In genomic region chr12:32444770-32445169, GRCm38 (mm10) we compare ENCODE assay signal across 21 mouse cellular contexts.
"Had no signal": no experiment of that assay in that cellular context is flagged by ENCODE, and none has a peak within 500 bp of the region (broad histone marks: within the 10 kb centered on the region; RNA-seq: fewer than 3 reads in every experiment).

No protein-coding gene starts in this region.

- H3K9ac ChIP-seq: forebrain, postnatal 0 days; heart, embryonic 13.5 days; heart, embryonic 15.5 days; hindbrain, embryonic 13.5 days; hindbrain, embryonic 15.5 days; limb, embryonic 13.5 days; limb, embryonic 15.5 days; liver, embryonic 12.5 days; liver, embryonic 14.5 days had no signal

- H3K4me2 ChIP-seq: heart, embryonic 11.5 days; heart, embryonic 13.5 days; heart, embryonic 15.5 days; hindbrain, embryonic 13.5 days; hindbrain, embryonic 15.5 days; limb, embryonic 13.5 days; limb, embryonic 15.5 days; liver, embryonic 12.5 days had no signal

- ATAC-seq: forebrain, postnatal 0 days; hindbrain, postnatal 0 days; liver, embryonic 12.5 days had no signal

- H3K4me1 ChIP-seq: heart, embryonic 13.5 days; heart, embryonic 15.5 days; hindbrain, embryonic 13.5 days; hindbrain, embryonic 15.5 days; limb, embryonic 13.5 days; limb, embryonic 15.5 days; liver, embryonic 12.5 days had no signal

- DNase-seq: forebrain, postnatal 0 days; gastrocnemius, postnatal 36 days; heart, adult 11 months; heart, adult 2 months; heart, postnatal 14 days; heart, postnatal 36 days; kidney, postnatal 14 days; kidney, postnatal 4 days; layer of hippocampus, postnatal 36 days; left cerebral cortex, postnatal 4 days had no signal

- H3K4me3 ChIP-seq: heart, adult 2 months; heart, embryonic 13.5 days; heart, embryonic 15.5 days; hindbrain, embryonic 13.5 days; hindbrain, embryonic 15.5 days; layer of hippocampus, adult 2 months; limb, embryonic 13.5 days; limb, embryonic 15.5 days; liver, embryonic 12.5 days had no signal

- H3K36me3 ChIP-seq: heart, embryonic 13.5 days; heart, embryonic 15.5 days; hindbrain, embryonic 13.5 days; hindbrain, embryonic 15.5 days; limb, embryonic 13.5 days; limb, embryonic 15.5 days; liver, embryonic 12.5 days had no signal

- H3K27me3 ChIP-seq: heart, embryonic 13.5 days; heart, embryonic 15.5 days; hindbrain, embryonic 13.5 days; hindbrain, embryonic 15.5 days; limb, embryonic 13.5 days; limb, embryonic 15.5 days; liver, embryonic 12.5 days had no signal

- H3K9me3 ChIP-seq: heart, embryonic 13.5 days; heart, embryonic 15.5 days; hindbrain, embryonic 13.5 days; hindbrain, embryonic 15.5 days; limb, embryonic 13.5 days; limb, embryonic 15.5 days; liver, embryonic 12.5 days had no signal

- H3K27ac ChIP-seq: heart, adult 2 months; heart, embryonic 13.5 days; heart, embryonic 15.5 days; hindbrain, embryonic 13.5 days; hindbrain, embryonic 15.5 days; hindbrain, postnatal 0 days; layer of hippocampus, adult 2 months; limb, embryonic 13.5 days; limb, embryonic 15.5 days; liver, embryonic 12.5 days; liver, embryonic 14.5 days had no signal
